Mouse (Mus musculus) thymus, adult 2 months (tissue): ENCODE data around the gene Mpv17l.

Experiments
- CTCF ChIP-seq: fragments of 200-500 bp; IDR thresholded peaks from 2 replicates; pipeline ENCODE4 v1.5.1; 2012; ENCODE audit warnings: mild to moderate bottlenecking, control low read depth, low read length, moderate library complexity, borderline replicate concordance; ENCODE audit not compliant: control insufficient read depth, poor library complexity, insufficient read depth; ENCODE audit errors: extremely low read depth
- POLR2A ChIP-seq: fragments of 200-500 bp; IDR thresholded peaks from 2 replicates; pipeline ENCODE4 v1.6.1; 2012; ENCODE audit warnings: mild to moderate bottlenecking, low read length, control low read depth, moderate library complexity; ENCODE audit not compliant: control insufficient read depth, poor library complexity, insufficient read depth; ENCODE audit errors: extremely low read depth

DNA sequence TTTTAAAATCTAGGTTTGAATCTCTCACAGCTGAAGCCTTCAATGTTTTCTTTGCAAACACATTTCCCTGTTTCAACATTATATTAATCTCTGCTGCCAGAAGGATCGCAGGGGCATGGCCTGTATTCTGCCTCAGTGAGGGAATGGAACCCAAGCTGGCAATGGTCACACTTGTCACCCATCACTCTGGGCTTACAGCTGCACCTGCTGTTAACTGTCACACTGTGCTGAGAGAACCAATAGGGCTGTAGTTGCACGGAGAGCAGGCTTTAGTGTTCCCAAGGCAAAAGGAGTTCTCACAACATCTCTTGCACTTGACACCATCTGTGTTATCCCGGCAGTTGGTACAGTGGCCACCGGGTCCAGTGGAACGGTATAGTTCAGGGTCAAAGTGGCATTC, 17.1 kb downstream of the Mpv17l start:
- no peak for TF ChIP-seq CTCF
- no peak for TF ChIP-seq POLR2A
